Mouse (Mus musculus) E14TG2a.4 (cell line): ENCODE data around the gene Rnf157.

ENCODE experiments used
- CTCF ChIP-seq: conservative IDR thresholded peaks from 2 replicates; pipeline ENCODE4 v1.5.1; 2014; ENCODE audit warnings: low read length
- NANOG ChIP-seq: IDR thresholded peaks from 2 replicates; pipeline ENCODE4 v1.6.1; 2014; ENCODE audit warnings: borderline replicate concordance, low read length, mixed read lengths

GRCm38 (mm10) chr11:116442129-116442866, 29.5 kb upstream of the Rnf157 start:
- TF ChIP-seq CTCF, result no peak
- TF ChIP-seq NANOG, result no peak
